Mouse (Mus musculus) cerebellum, adult 9-10 months (tissue): Measurements from ENCODE around the gene Hmgn5.

Experiments
- DNase-seq: peaks from one replicate; pipeline ENCODE4 v3.0.0; 2022

The Hmgn5 gene

GRCm38 (mm10) chrX:109013283-109013682 is at the start of gene Hmgn5:
TSS of gene Hmgn5 (minus strand) at chrX:109013404.
- DNase-seq, result peak; percentile 88

GRCm38 (mm10) chrX:109047773-109048172 is 34.6 kb upstream of the Hmgn5 start:
- no peak for DNase-seq

- DNase-seq, result no peak
These were observed 13.0 kb upstream of the Hmgn5 start for GRCm38 (mm10) chrX:109026224-109026623.

GRCm38 (mm10) chrX:109020858-109021257 is 7.7 kb upstream of the Hmgn5 start:
- no peak for DNase-seq

- peak; percentile 1 for DNase-seq
These were observed 962 bp upstream of the Hmgn5 start for GRCm38 (mm10) chrX:109014166-109014565.

- peak; percentile 57 for DNase-seq
These were observed 482 bp upstream of the Hmgn5 start for GRCm38 (mm10) chrX:109013686-109014085.

GRCm38 (mm10) chrX:109012371-109013031 is 703 bp downstream of the Hmgn5 start:
- DNase-seq, result peak; percentile 52

- DNase-seq, result peak; percentile 8
These were observed 1.5 kb downstream of the Hmgn5 start for GRCm38 (mm10) chrX:109011611-109012185.

GRCm38 (mm10) chrX:109001277-109001676 is 11.9 kb downstream of the Hmgn5 start:
- no peak for DNase-seq
